Mouse (Mus musculus) telencephalon, adult 2 months (tissue): ENCODE data around the gene Zfp467.

Experiments
- DNase-seq: peaks from one replicate; pipeline ENCODE4 v3.0.0-alpha.2; 2011; ENCODE audit warnings: low read depth, low spot score

Gene Zfp467

DNA sequence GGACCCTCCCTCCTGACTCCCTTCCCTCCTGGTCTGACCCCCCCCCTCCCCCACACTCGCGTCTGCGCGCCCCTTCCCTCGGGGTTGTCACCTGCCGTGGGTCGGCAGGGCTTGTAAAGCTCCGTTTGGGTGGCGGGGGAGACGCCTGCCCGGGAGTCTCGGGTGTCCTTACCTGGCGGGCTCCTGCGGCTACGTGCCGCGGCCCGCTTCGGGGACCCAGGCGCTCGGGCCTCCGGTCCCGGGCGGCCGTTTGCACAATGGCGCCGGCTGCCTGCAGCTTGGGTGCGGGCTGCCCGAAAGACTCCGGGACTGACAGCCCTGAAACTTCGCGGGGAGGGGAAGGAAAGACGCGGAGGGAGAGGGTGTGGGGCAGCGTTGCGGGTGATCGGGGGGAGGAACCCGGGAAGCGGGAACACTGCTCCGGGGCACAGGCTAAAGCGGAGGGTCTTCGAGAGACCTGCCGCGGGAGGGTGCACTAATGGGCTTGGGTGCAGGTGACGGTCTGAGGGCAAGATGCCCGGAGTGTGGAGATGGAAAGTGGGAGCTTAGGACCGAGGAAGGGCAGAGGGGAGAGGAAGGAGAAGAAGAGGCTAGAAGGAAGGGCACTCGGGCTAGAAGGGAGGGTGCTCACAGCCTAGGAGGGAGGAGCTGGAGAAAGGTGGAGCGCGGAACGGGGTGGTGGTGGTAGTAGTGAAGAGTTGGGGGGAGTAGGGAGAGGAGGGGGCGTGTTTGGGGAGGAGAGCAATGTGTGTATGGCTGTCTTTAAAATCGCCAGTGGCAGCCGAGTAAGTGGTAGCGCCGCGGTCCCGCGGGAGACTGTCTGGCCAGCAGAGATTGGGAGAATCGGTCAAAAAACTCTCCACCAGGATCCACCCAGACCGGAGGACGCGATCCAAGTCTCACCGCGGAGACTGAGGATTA lies at the start of gene Zfp467:
Gene Zfp467 (minus strand): TSS at position 645 of the 921 bp plus-strand sequence.
- DNase-seq, result no peak

DNA sequence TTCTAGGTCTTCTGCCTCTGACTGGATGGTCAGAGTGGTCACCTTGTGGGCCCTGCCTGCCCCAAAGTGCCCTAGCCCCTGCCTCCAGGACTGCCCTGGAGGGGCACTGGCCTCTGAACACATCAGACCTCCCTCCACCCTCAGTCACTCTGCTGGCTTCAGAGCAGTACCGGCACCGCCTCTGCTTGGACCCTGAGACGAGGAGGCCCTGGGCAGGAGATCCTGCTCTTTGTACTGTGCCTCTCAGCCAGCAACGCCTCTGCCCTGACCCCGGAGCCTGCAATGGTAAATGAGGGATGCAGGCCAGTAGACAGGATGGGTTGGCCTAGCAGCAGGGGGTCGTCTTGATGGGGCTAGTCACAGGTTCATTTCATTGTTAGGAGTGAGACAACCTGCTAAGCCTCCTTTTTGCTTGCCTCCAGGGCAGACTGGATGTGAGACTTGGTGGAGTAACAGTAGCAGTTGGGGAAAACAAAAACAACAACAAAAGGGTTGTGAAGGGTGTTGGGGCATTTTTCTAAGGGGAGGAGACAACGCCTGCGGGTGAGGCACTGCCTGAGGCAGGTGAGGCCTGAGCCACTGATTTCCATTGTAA lies 47.6 kb upstream of the Zfp467 start:
- no peak for DNase-seq

DNA sequence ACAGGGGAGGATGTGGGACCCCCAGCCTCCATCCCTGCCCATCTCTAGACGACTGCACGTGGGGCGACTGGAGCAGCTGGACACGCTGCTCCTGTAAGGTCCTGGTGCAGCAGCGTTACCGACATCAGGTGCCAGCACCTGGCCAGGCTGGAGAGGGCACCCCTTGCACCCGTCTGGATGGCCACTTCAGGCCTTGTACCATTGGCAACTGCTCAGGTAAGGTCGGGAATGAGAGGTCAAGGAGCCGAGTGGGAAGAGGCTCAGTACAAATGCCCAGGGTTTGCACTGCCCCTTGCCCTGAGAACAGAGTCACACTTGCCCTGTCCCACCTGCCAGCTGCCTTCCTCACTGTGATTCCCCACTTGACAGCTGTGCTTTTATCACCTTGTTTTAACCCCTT lies 45.7 kb upstream of the Zfp467 start:
- no peak for DNase-seq

DNA sequence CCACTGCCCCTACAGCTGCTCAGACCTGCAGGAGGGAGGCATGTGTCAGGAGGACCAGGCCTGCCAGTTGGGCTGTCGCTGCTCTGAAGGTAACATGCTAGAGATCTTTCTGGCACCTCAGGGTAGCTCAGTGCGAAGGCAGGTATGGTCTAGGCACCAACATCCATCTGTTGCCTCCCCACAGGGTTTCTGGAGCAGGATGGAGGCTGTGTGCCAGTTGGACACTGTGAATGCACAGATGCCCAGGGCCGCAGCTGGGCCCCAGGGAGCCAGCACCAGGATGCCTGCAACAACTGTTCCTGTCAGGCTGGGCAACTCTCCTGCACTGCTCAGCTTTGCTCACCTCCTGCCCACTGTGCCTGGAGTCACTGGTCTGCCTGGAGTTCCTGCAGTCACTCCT lies 44.1 kb upstream of the Zfp467 start:
- DNase-seq, result no peak

DNA sequence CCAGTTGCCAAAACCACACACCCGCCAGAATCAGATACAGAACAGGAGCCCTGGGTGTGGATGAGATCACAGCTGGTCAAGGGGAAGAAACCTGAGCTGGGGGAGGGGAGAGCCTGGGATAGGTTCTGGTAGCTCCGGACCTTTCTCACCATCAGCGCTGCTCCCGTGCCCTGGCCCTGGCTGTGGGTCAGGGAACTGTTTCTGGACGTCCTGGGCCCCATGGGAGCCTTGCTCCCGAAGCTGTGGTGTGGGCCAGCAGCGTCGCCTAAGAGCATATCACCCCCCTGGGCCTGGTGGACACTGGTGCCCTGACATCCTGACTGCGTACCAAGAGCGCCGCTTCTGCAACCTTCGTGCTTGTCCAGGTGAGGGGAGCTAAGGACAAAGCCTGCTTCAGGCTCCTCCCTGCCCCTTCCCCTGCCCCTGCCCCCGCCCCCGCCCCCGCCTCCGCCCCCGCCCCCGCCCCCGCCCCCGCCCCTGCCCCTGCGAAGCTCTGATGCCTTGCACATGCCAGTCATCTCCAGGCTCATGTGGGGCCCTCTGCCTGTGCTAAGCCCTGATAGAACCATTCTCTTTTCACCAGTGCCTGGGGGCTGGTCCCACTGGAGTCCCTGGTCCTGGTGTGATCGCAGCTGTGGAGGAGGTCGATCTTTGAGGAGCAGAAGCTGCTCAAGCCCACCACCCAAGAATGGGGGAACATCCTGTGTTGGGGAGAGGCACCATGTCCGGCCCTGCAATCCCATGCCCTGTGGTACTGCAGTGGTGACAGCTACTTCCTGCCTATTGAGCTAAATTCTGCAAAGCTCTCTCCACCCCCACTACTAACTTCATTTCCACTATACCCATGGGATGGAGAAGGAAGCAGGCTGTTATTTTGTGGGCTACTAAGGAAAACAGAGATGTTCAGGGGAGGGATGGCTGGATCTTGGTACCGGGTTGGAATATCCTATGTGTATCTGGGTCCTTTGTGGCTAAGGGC lies 42.4 kb upstream of the Zfp467 start:
- no peak for DNase-seq

DNA sequence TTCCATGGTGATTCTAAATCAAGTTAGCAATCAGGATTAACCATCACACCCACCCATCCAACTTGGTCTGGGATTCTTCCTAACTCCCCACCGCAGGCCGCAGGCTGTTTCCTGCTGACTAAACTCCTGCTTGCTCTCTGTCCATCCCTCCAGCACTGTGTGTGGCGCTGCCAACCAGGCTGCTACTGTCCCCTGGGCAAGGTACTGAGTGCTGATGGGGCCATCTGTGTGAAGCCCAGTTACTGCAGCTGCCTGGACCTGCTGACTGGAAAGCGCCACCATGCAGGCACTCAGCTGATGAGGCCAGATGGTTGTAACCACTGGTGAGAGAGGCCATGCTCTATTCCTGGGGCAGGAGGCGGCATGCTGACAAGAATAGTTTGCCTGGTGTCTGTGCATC lies 36.9 kb upstream of the Zfp467 start:
- no peak for DNase-seq

DNA sequence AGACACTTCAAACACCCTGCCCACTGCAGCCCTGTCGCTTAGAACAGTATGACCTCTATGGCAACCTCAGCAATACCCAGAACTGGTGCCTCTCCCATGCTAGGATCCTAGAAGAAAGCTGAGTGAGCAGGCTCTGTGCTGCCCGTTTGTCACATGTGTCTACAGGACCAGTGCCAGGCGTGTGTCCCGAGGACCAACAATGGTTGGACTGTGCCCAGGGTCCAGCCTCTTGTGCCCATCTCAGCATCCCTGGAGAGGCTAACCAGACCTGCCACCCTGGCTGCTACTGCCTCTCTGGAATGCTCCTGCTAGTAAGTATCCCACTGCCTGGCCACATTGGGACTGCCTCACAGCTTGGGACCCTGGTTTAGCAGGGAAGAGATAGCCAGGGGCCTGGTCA lies 32.8 kb upstream of the Zfp467 start:
- DNase-seq, result no peak

DNA sequence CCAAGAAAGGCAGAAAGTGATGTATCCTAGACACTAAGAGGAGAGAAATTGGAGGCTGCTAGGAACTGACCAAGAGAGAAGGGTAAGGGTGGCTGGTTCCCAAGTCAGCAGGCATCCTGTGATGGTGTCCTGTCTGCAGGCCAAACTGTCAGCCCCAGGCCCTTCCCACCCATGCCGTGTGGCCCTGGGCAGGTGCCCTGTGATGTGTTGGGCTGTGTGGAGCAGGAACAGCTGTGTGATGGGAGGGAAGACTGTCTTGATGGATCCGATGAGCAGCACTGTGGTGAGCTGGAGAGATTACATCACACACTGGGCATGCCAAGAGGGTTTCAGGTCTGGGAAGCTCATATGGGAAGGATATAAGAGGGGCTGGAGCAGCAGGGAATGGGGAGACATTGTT lies 25.1 kb upstream of the Zfp467 start:
- no peak for DNase-seq

DNA sequence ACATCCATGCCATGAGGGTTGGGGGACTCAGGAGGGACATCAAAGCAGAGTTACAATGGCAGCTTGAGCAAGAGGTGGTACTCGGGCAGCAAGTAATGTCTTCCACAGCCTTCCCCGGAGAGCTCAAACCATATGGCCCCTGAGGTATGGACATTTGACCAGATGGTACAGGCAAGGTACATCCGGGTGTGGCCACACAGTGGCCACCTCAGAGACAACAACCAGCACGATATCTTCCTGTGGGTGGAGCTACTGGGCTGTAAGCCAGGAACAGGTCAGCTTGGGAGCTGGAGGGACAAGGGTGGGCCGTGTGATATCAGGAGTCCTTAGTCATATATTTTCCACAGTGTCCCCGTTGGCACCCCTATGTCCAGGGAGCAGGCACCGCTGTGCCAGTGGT lies 21.9 kb upstream of the Zfp467 start:
- no peak for DNase-seq

DNA sequence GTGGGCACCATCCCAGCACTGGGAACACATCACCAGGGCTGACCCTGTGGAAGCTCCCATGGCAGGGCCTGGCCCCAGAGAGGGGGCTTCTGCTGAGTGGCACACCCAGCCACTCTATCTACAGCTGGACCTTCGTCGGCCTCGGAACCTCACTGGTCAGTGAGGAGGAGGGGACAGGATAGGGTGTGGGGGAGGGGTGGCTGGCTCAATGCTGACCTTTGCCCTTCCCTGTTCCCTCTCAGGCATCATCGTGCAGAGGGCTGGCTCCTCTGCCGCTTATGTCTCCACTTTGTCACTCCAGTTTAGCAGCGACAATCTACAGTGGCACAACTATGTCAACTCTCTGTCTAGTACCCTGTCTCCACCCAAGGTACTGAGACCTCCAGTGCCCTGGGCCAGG lies 21.1 kb upstream of the Zfp467 start:
- no peak for DNase-seq

DNA sequence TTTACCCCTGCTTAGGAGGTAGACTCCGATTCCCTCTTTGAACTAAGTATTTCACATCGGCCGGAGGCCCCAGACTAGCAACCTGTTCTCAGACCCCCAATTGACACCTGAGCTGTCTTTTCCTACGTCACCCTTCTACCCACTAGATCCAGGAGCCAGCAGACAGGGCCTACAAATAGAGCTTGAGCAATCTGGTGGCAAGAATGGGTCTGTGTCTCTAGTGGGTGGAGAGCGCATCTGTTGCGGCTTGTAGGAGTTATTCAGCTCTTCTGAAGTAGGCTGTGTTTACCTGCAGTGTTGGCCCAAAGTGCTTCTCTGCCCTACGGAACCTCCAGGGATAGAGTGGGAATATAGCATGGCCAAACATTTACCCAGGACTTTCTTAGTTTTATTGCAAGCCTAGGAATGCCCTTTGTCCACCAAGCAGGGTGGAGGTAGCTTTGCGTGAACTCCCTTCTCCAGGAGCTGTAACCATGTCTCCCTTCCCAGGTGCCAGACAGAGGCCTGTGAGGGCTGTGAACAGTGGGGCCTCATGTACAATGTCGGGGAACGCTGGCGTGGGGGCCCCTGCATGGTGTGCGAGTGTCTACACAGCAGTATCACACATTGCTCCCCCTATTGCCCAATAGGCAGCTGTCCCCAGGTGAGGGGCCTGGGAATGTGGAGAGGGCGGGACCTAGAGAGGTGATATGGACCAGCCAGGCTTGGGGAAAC lies 19.5 kb upstream of the Zfp467 start:
- DNase-seq, result peak; percentile 71

DNA sequence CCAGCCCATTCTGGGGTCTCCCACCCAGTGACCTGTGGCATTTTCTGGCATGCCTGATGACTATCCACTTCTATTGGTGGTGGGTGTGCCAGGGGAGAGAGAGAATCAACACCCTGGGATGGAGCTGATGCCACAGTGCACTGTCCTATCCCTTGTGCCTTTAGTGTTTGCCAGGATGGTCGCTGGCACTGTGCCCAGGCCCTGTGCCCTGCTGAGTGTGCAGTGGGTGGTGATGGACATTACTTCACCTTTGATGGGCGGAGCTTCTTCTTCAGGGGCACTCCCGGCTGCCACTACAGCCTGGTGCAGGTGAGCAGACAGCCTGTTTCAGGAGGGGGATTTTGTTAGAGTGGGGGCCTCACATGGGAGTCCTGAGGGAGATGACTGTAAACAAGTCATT lies 7.1 kb upstream of the Zfp467 start:
- no peak for DNase-seq

DNA sequence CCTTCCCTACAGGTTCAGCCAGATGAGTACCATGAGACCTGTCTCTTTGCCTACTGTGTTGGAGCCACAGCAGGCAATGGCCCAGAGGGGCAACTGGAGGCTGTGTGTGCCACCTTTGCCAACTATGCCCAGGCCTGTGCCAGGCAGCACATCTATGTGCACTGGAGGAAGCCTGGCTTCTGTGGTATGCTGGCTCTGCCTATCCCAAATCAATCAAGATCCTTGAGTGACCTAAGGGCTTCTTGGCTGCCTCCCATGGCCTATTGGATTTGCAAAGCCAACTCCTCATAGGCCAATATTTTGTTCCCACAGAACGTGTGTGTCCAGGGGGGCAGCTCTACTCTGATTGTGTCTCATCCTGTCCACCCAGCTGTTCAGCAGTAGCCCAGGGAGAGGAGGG lies 6.5 kb upstream of the Zfp467 start:
- no peak for DNase-seq

DNA sequence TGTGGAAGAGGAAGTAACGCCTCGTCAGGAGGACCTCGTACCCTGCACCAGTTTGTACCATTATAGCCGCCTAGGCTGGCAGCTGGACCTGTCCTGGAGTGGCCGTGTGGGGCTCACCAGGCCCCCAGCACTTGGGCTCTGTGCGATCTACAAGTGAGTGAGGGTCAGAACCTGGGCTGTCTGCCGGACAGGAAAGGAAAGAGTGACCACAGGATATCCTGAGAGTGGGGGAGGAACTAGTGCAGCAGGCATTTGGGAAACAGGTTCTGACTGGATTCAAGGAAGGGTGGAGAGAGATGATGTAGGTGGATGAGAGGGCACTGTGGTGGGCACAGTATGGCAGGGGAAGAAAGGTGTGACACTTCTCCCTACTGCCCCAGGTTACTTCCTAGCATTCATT lies 2.9 kb upstream of the Zfp467 start:
- no peak for DNase-seq

DNA sequence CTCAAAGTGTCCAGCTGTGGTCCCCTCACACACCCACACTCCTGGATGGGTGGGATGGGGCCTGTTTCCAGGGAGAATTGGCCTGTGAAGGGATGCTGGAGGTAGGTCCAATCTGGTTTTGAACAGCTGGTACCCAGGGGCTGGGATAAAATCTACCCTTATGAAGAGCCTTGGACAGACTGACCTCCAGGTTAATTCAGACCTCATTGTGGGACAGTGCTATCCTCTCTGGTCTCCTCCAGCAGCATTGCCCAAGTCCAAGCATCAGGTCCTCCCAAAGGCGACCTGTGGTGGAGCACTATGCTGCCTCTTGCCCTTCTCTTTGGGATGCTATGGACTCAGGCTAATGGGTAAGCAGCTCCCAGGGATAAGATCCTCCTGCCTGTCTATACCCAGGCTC lies 2.3 kb upstream of the Zfp467 start, which contains the start of gene Sspo:
Gene Sspo (plus strand): TSS at position 301 of the 400 bp plus-strand sequence.
- DNase-seq, result no peak

DNA sequence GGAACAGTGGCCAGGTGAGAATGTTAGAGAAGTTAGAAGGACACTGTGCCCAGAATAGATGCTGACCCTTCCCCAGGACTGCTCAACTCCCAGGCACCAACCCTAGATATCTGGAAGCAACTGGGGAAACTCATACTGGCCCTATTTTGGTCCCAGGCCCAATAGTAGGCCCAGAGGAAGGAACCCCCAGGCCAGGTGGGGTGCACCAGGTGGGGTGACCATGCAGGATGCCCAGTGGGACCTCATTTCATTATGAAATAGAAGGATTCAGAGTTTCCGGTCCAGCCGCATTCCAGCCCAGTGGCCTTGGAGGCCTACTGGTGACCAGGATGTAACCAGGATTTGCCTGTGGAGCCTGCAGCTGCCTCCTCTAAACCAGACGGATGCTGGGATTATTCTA lies 1.3 kb upstream of the Zfp467 start:
- no peak for DNase-seq

DNA sequence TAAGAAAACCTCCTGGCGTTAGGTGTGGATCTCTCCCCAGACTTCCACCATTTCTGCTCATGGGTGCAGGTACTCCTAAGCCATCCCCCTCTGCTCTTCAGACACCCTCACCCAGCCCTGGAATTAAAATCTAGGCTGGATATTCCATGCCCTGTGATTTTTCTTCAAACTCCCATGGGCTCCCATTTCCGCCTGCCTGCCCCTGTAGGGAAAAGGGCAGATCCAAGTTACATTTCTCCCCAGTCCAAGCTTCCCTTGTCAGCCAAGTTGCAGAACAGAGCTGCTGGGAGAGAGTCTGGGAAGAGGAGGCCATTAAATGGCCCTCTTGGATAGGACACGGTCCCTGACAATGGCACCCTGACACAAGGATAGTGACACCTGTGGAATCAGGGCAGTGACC lies 631 bp upstream of the Zfp467 start:
- no peak for DNase-seq

DNA sequence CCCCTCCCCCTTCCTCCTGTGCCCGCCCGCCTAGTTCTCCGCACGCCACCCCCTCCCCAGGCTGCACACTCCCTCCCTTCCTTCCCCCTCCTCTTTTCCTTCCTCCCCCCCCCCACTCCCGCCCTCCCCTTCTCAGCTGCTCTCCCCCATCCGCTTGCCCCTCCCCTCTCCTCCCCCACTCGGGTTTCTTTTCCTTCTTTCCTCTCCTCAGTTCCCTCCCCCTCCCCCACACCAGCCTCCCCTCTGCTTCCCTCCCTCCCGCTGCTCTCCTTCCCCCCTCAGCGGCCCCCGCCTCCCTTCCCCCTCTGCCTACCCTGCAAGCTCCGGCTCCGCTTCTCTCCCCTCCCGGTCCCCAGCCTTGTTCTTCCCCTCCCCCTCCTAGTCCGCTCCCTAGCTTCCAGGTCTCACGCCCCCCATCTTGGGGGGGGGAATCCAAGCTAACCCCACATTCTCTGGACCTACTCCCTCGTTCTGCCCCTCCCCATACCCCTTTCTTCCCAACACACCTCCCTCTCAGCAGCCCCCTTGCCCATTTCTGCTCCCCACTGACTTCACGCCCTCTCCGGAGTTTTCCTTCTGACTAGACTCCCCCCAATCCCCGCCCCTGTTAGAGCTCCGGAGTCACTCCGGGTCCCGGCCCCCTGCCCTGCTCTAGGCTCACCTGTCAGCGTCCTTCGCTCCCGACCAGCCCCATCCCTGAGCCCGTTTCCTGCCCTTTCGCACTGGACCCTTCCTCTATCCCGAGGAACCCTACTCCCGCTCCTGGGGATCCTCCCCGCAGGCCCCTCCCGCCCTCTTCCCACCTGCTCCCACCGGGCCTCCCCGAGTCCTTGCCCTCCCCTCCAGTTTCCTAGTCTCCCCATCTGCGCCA lies 1.1 kb downstream of the Zfp467 start:
- DNase-seq, result peak; percentile 79

DNA sequence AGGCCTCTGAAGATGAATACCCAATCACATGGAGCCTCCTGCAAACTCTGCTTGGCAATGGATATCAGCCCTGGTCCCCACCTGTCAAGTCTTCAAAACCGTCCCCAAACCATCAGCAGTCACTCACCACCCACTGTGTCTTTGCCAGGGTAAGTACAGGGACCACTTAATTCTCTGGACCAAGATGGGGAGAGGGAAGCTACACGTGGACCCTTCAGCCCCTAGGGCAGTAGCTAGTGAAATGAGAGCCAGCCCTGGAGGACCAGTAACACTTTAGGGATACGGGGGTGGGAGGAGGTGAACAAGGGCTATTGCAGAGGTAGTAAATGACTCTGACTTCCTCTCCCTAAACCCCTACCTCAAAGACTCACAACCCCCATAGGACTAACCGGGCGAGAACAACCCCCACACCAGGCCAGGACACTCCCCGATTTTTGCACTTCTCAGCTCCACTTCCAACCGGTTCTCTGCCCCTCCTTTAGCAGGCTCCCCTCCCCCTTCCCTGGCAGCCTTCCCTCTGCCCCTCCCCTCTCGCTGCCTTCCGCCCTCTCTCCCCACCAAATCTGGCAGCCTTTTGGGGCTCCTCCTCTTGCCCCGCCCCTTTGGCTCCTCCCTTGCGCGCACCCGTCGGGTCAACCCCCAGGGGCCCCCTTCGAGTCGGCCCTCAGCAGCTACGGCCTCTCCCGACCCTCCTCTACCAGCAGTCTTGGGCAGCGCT lies 1.9 kb downstream of the Zfp467 start:
- DNase-seq, result peak; percentile 78
